Mouse (Mus musculus) CH12.LX (cell line): Measurements from ENCODE around the gene Pde8b.

Experiments
- CTCF ChIP-seq, 2 experiments: IDR thresholded peaks in 1 of 2; conservative IDR thresholded peaks in 1 of 2; 2 replicates each; pipeline ENCODE4 v1.5.1; 2011 to 2012; ENCODE audit warnings: low read depth in 2 of 2, low read length in 2 of 2, improper control_type of control experiment in 1 of 2, inconsistent platforms in 1 of 2, mild to moderate bottlenecking in 1 of 2, moderate library complexity in 1 of 2
- EP300 ChIP-seq: IDR thresholded peaks from 2 replicates; pipeline ENCODE4 v1.6.1; 2011; ENCODE audit warnings: low read length, improper control_type of control experiment
- JUND ChIP-seq: conservative IDR thresholded peaks from 2 replicates; pipeline ENCODE4 v1.6.1; 2011; ENCODE audit warnings: low read depth, low read length, improper control_type of control experiment
- MXI1 ChIP-seq: IDR thresholded peaks from 2 replicates; pipeline ENCODE4 v1.6.1; 2011; ENCODE audit warnings: mild to moderate bottlenecking, low read depth, low read length, improper control_type of control experiment
- MYC ChIP-seq: IDR thresholded peaks from 2 replicates; pipeline ENCODE4 v1.6.1; 2011; ENCODE audit warnings: low read depth, mild to moderate bottlenecking, improper control_type of control experiment, low read length
- POLR2A ChIP-seq: IDR thresholded peaks from 2 replicates; pipeline ENCODE4 v1.6.1; 2011; ENCODE audit warnings: low read depth, mild to moderate bottlenecking, improper control_type of control experiment, low read length
- POLR2AphosphoS2 ChIP-seq: IDR thresholded peaks from 2 replicates; pipeline ENCODE4 v1.6.1; 2011; ENCODE audit warnings: low read depth, low read length, improper control_type of control experiment
- RAD21 ChIP-seq: IDR thresholded peaks from 2 replicates; pipeline ENCODE4 v1.6.1; 2011; ENCODE audit warnings: low read depth, mild to moderate bottlenecking, low read length, improper control_type of control experiment, moderate library complexity
- RCOR1 ChIP-seq: conservative IDR thresholded peaks from 2 replicates; pipeline ENCODE4 v1.6.1; 2012; ENCODE audit warnings: low read depth, mild to moderate bottlenecking, inconsistent platforms, low read length, improper control_type of control experiment
- TBP ChIP-seq: conservative IDR thresholded peaks from 2 replicates; pipeline ENCODE4 v1.6.1; 2011; ENCODE audit warnings: low read depth, low read length, improper control_type of control experiment
- ZNF384 ChIP-seq: IDR thresholded peaks from 2 replicates; pipeline ENCODE4 v1.6.1; 2012; ENCODE audit warnings: low read depth, low read length, improper control_type of control experiment, inconsistent platforms

GRCm38 (mm10) chr13:95196106-95196705 is 53.9 kb downstream of the Pde8b start:
- TF ChIP-seq CTCF (conservative IDR thresholded peaks at IDR 0.05 in 1 of 2, IDR thresholded peaks at IDR 0.05 in 1 of 2; ENCODE audit: low read depth in 2 of 2, low read length in 2 of 2) (no peak), ZNF384 (no peak), RCOR1 (no peak), POLR2A (no peak), MYC (no peak), MXI1 (no peak), TBP (no peak), POLR2AphosphoS2 (no peak), JUND (no peak), RAD21 (no peak), EP300 (no peak)
